Mouse (Mus musculus): ENCODE results near the gene Rapgef1. TPM values are rescaled to one million over a fixed set of nuclear protein-coding genes. Genes with fewer than 3 reads are reported as not detected.

The Rapgef1 gene
- polyA plus RNA-seq, 1 experiment: 85.8 TPM

- Histone ChIP-seq H3K27ac (ENCODE audit: insufficient read depth, low read length) (0 out of 2 replicates have a peak overlapping the region, but pooled peaks have one; percentile 21), H3K4me3 (ENCODE audit: insufficient read depth, low read length) (no peak overlapping the region), H3K4me1 (ENCODE audit: control insufficient read depth, insufficient read depth, low read length) (peaks cover 30% of the 10 kb centered on the region)
- TF ChIP-seq CTCF (IDR thresholded peaks at IDR 0.05; ENCODE audit: extremely low read depth, insufficient read depth, low read length) (no peak), POLR2A (IDR thresholded peaks at IDR 0.05; ENCODE audit: extremely low read depth, insufficient read depth, low read length) (no peak)
Measured at GRCm38 (mm10) chr2:29668963-29669362, 49.4 kb downstream of the Rapgef1 start.

- peaks cover 33% of the 10 kb centered on the region for H3K4me1 ChIP-seq (ENCODE audit: control insufficient read depth, insufficient read depth, low read length)
- H3K4me3 ChIP-seq (ENCODE audit: insufficient read depth, low read length): no peak overlapping the region
- peak overlapping the region; percentile 38; the same call in 1 of the 2 replicates for H3K27ac ChIP-seq (ENCODE audit: insufficient read depth, low read length)
- no peak for TF ChIP-seq CTCF (IDR thresholded peaks at IDR 0.05; ENCODE audit: extremely low read depth, insufficient read depth, low read length)
Measured at GRCm38 (mm10) chr2:29669711-29670110, 50.2 kb downstream of the Rapgef1 start.

GRCm38 (mm10) chr2:29670231-29670991 is 50.9 kb downstream of the Rapgef1 start:
- H3K27ac ChIP-seq (ENCODE audit: insufficient read depth, low read length): peak overlapping the region; percentile 24; the same call in 1 of the 2 replicates
- peaks cover 33% of the 10 kb centered on the region for H3K4me1 ChIP-seq (ENCODE audit: control insufficient read depth, insufficient read depth, low read length)
- H3K4me3 ChIP-seq (ENCODE audit: insufficient read depth, low read length): no peak overlapping the region
- peak; percentile 53 for TF ChIP-seq CTCF (IDR thresholded peaks at IDR 0.05; ENCODE audit: extremely low read depth, insufficient read depth, low read length)
- no peak for TF ChIP-seq POLR2A (IDR thresholded peaks at IDR 0.05; ENCODE audit: extremely low read depth, insufficient read depth, low read length)

GRCm38 (mm10) chr2:29671374-29671773 is 51.9 kb downstream of the Rapgef1 start:
- H3K4me3 ChIP-seq (ENCODE audit: insufficient read depth, low read length): no peak overlapping the region
- TF ChIP-seq CTCF (IDR thresholded peaks at IDR 0.05; ENCODE audit: extremely low read depth, insufficient read depth, low read length) (no peak), POLR2A (IDR thresholded peaks at IDR 0.05; ENCODE audit: extremely low read depth, insufficient read depth, low read length) (no peak)
- no peak overlapping the region for H3K27ac ChIP-seq (ENCODE audit: insufficient read depth, low read length)
- peaks cover 33% of the 10 kb centered on the region for H3K4me1 ChIP-seq (ENCODE audit: control insufficient read depth, insufficient read depth, low read length)

GRCm38 (mm10) chr2:29671856-29672255 is 52.3 kb downstream of the Rapgef1 start:
- no peak overlapping the region for H3K4me3 ChIP-seq (ENCODE audit: insufficient read depth, low read length)
- TF ChIP-seq POLR2A (IDR thresholded peaks at IDR 0.05; ENCODE audit: extremely low read depth, insufficient read depth, low read length) (no peak), CTCF (IDR thresholded peaks at IDR 0.05; ENCODE audit: extremely low read depth, insufficient read depth, low read length) (no peak)
- H3K4me1 ChIP-seq (ENCODE audit: control insufficient read depth, insufficient read depth, low read length): peaks cover 33% of the 10 kb centered on the region
- H3K27ac ChIP-seq (ENCODE audit: insufficient read depth, low read length): no peak overlapping the region

- Histone ChIP-seq H3K27ac (ENCODE audit: insufficient read depth, low read length) (no peak overlapping the region), H3K4me1 (ENCODE audit: control insufficient read depth, insufficient read depth, low read length) (peaks cover 29% of the 10 kb centered on the region), H3K4me3 (ENCODE audit: insufficient read depth, low read length) (no peak overlapping the region)
- TF ChIP-seq CTCF (IDR thresholded peaks at IDR 0.05; ENCODE audit: extremely low read depth, insufficient read depth, low read length) (no peak), POLR2A (IDR thresholded peaks at IDR 0.05; ENCODE audit: extremely low read depth, insufficient read depth, low read length) (no peak)
Measured at GRCm38 (mm10) chr2:29672746-29673536, 53.4 kb downstream of the Rapgef1 start.

- Histone ChIP-seq H3K27ac (ENCODE audit: insufficient read depth, low read length) (no peak overlapping the region), H3K4me3 (ENCODE audit: insufficient read depth, low read length) (no peak overlapping the region), H3K4me1 (ENCODE audit: control insufficient read depth, insufficient read depth, low read length) (peaks cover 24% of the 10 kb centered on the region)
- TF ChIP-seq CTCF (IDR thresholded peaks at IDR 0.05; ENCODE audit: extremely low read depth, insufficient read depth, low read length) (no peak), POLR2A (IDR thresholded peaks at IDR 0.05; ENCODE audit: extremely low read depth, insufficient read depth, low read length) (no peak)
Measured at GRCm38 (mm10) chr2:29674087-29674486, 54.6 kb downstream of the Rapgef1 start.

GRCm38 (mm10) chr2:29674545-29674944 is 55.0 kb downstream of the Rapgef1 start:
- no peak overlapping the region for H3K27ac ChIP-seq (ENCODE audit: insufficient read depth, low read length)
- H3K4me3 ChIP-seq (ENCODE audit: insufficient read depth, low read length): no peak overlapping the region
- TF ChIP-seq POLR2A (IDR thresholded peaks at IDR 0.05; ENCODE audit: extremely low read depth, insufficient read depth, low read length) (no peak), CTCF (IDR thresholded peaks at IDR 0.05; ENCODE audit: extremely low read depth, insufficient read depth, low read length) (no peak)
- H3K4me1 ChIP-seq (ENCODE audit: control insufficient read depth, insufficient read depth, low read length): peaks cover 20% of the 10 kb centered on the region

- Histone ChIP-seq H3K4me1 (ENCODE audit: control insufficient read depth, insufficient read depth, low read length) (peaks cover 13% of the 10 kb centered on the region), H3K27ac (ENCODE audit: insufficient read depth, low read length) (no peak overlapping the region)
- TF ChIP-seq POLR2A (IDR thresholded peaks at IDR 0.05; ENCODE audit: extremely low read depth, insufficient read depth, low read length): no peak
- no peak for TF ChIP-seq CTCF (IDR thresholded peaks at IDR 0.05; ENCODE audit: extremely low read depth, insufficient read depth, low read length)
Measured at GRCm38 (mm10) chr2:29675846-29676245, 56.3 kb downstream of the Rapgef1 start.

More at GRCm38 (mm10) chr2:29675846-29676245, 56.3 kb downstream of the Rapgef1 start:
- H3K4me3 ChIP-seq (ENCODE audit: insufficient read depth, low read length): no peak overlapping the region

Measured in cortical plate, adult 2 months (tissue).